Mouse (Mus musculus) naive thymus-derived CD4-positive, alpha-beta T cell, adult 2 months (primary cell): ENCODE results near the gene Mrfap1.

Source experiments
- DNase-seq: peaks from one replicate; pipeline ENCODE4 v3.0.0-alpha.2; 2011; ENCODE audit warnings: low read depth

The Mrfap1 gene

GRCm38 (mm10) chr5:36779512-36779911, 17.1 kb downstream of the Mrfap1 start:
- DNase-seq, result no peak

GRCm38 (mm10) chr5:36778901-36779300, 17.7 kb downstream of the Mrfap1 start:
- no peak for DNase-seq

GRCm38 (mm10) chr5:36777186-36777585, 19.4 kb downstream of the Mrfap1 start:
- no peak for DNase-seq

- DNase-seq, result no peak
These were observed 20.5 kb downstream of the Mrfap1 start for GRCm38 (mm10) chr5:36776021-36776575.

GRCm38 (mm10) chr5:36775317-36775716, 21.3 kb downstream of the Mrfap1 start:
- DNase-seq, result no peak

- DNase-seq, result no peak
These were observed 24.0 kb downstream of the Mrfap1 start for GRCm38 (mm10) chr5:36772586-36772985.

GRCm38 (mm10) chr5:36769603-36770002, 27.0 kb downstream of the Mrfap1 start:
- DNase-seq, result no peak

- no peak for DNase-seq
These were observed 29.4 kb downstream of the Mrfap1 start for GRCm38 (mm10) chr5:36766958-36767703.

GRCm38 (mm10) chr5:36759848-36760247, 36.7 kb downstream of the Mrfap1 start:
- no peak for DNase-seq

- peak; percentile 58 for DNase-seq
These were observed 39.5 kb downstream of the Mrfap1 start for GRCm38 (mm10) chr5:36757033-36757432.

- DNase-seq, result peak; percentile 50
These were observed 46.2 kb downstream of the Mrfap1 start for GRCm38 (mm10) chr5:36750119-36751078.

- peak; percentile 91 for DNase-seq
These were observed 48.0 kb downstream of the Mrfap1 start, which contains the start of gene Bloc1s4 for GRCm38 (mm10) chr5:36748536-36749061. Gene Bloc1s4, minus strand, starts transcription at chr5:36748650.

- DNase-seq, result no peak
These were observed 48.6 kb downstream of the Mrfap1 start for GRCm38 (mm10) chr5:36747794-36748535.

- DNase-seq, result no peak
These were observed 49.5 kb downstream of the Mrfap1 start for GRCm38 (mm10) chr5:36747071-36747470.
